Comparison of ENCODE assay signal across 21 mouse cellular contexts in the genomic region with DNA sequence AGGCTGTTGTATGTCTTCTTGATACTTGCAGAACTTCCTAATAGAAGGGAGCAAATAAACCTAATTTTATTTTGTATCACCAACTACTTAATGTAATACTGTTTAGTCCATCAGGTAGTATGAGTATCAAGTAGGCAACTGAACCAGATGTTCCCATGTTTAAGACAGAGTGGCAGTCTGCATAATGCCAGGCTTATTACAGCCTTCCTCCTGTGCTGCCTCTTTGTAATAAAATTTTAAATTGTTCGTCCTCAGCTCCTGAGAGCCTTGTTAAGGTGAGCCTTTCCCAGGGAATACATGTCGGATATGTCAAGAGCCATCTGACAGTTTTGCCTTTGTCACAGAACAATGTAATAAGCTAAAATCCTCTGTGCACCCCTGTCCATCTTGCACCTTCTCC.
DNase-seq lines count a peak whose midpoint lies in the region; ATAC-seq and TF ChIP-seq lines count a peak whose summit lies in the region.
"Had no signal": no experiment of that assay in that cellular context is flagged by ENCODE, and none has a peak within 500 bp of the region (broad histone marks: within the 10 kb centered on the region; RNA-seq: fewer than 3 reads in every experiment).

No protein-coding gene starts in this region.

- peak; percentile 56; the same call in 1 of the 2 replicates for ATAC-seq in midbrain, embryonic 15.5 days (replicated peaks)
- no peak for ATAC-seq in midbrain, postnatal 0 days (ENCODE audit: low FRiP score)
- ATAC-seq: forebrain, embryonic 14.5 days; forebrain, embryonic 16.5 days had no signal

- no peak for DNase-seq in midbrain, embryonic 10.5 days (ENCODE audit: low spot score)
- DNase-seq in brain, embryonic 14.5 days (ENCODE audit: low read depth), result peak; percentile 8
- DNase-seq in midbrain, postnatal 0 days (ENCODE audit: low spot score), result no peak
- DNase-seq in testis, postnatal 10 days (ENCODE audit: low spot score), result no peak
- DNase-seq: adrenal gland, adult 2 months; adrenal gland, postnatal 10 days; adrenal gland, postnatal 25 days; cerebellum, adult 11-12 months; cerebellum, adult 2 months; cerebellum, adult 9-10 months; cerebellum, postnatal 10 days; cerebellum, postnatal 36 days; embryo, embryonic 11 days had no signal

- WGBS in midbrain, embryonic 15.5 days, result 42% methylated on average over 2 of the region's 2 CpGs
- 90% methylated on average over 2 of the region's 2 CpGs for WGBS in midbrain, embryonic 10.5 days
- 60% methylated on average over 2 of the region's 2 CpGs for WGBS in midbrain, postnatal 0 days

- no peaks in the 10 kb centered on the region for H3K36me3 ChIP-seq in midbrain, embryonic 15.5 days (replicated peaks)
- no peaks in the 10 kb centered on the region for H3K36me3 ChIP-seq in midbrain, embryonic 10.5 days
- H3K36me3 ChIP-seq in midbrain, postnatal 0 days (ENCODE audit: insufficient read depth, low read length), result no peaks in the 10 kb centered on the region
- H3K36me3 ChIP-seq: embryonic facial prominence, embryonic 13.5 days; embryonic facial prominence, embryonic 15.5 days; forebrain, embryonic 10.5 days; forebrain, embryonic 12.5 days had no signal

- H3K9ac ChIP-seq in midbrain, embryonic 15.5 days, result no peak overlapping the region
- H3K9ac ChIP-seq in midbrain, postnatal 0 days (replicated peaks; ENCODE audit: low read length, poor library complexity, severe bottlenecking), result no peak overlapping the region
- H3K9ac ChIP-seq: embryonic facial prominence, embryonic 13.5 days; embryonic facial prominence, embryonic 15.5 days; forebrain, embryonic 12.5 days had no signal

- no peaks in the 10 kb centered on the region for H3K4me1 ChIP-seq in midbrain, embryonic 15.5 days
- H3K4me1 ChIP-seq in midbrain, embryonic 10.5 days, result no peaks in the 10 kb centered on the region
- H3K4me1 ChIP-seq in midbrain, postnatal 0 days (ENCODE audit: insufficient read depth, low read length), result no peaks in the 10 kb centered on the region
- H3K4me1 ChIP-seq: embryonic facial prominence, embryonic 13.5 days; embryonic facial prominence, embryonic 15.5 days; forebrain, embryonic 10.5 days; forebrain, embryonic 12.5 days had no signal

- TF ChIP-seq POLR2A in brain, embryonic 14.5 days (IDR thresholded peaks at IDR 0.05; ENCODE audit: borderline replicate concordance, extremely low read depth, insufficient read depth, insufficient read length, poor library complexity, severe bottlenecking), result no peak

- H3K27me3 ChIP-seq in midbrain, embryonic 15.5 days (replicated peaks), result no peaks in the 10 kb centered on the region
- H3K27me3 ChIP-seq in midbrain, embryonic 10.5 days (ENCODE audit: low read depth, poor library complexity, severe bottlenecking), result no peaks in the 10 kb centered on the region
- H3K27me3 ChIP-seq in midbrain, postnatal 0 days (ENCODE audit: insufficient read depth, low read length), result no peaks in the 10 kb centered on the region
- H3K27me3 ChIP-seq: embryonic facial prominence, embryonic 13.5 days; embryonic facial prominence, embryonic 15.5 days; forebrain, embryonic 12.5 days had no signal

- peak overlapping the region; percentile 29; the same call in 1 of the 2 replicates for H3K27ac ChIP-seq in midbrain, embryonic 15.5 days
- H3K27ac ChIP-seq in midbrain, embryonic 10.5 days (replicated peaks), result no peak overlapping the region
- peak overlapping the region; percentile 43; the same call in 1 of the 2 replicates for H3K27ac ChIP-seq in midbrain, postnatal 0 days (ENCODE audit: low read depth, low read length)
- H3K27ac ChIP-seq: embryonic facial prominence, embryonic 13.5 days; embryonic facial prominence, embryonic 15.5 days; forebrain, embryonic 10.5 days; forebrain, embryonic 12.5 days had no signal

- no peak overlapping the region for H3K4me3 ChIP-seq in midbrain, embryonic 15.5 days
- no peak overlapping the region for H3K4me3 ChIP-seq in midbrain, embryonic 10.5 days
- H3K4me3 ChIP-seq in midbrain, postnatal 0 days (ENCODE audit: low read depth, low read length), result no peak overlapping the region
- H3K4me3 ChIP-seq: embryonic facial prominence, embryonic 13.5 days; embryonic facial prominence, embryonic 15.5 days; erythroblast, embryonic 14.5 days; forebrain, embryonic 10.5 days; forebrain, embryonic 12.5 days had no signal

- H3K4me2 ChIP-seq in midbrain, embryonic 15.5 days, result no peak overlapping the region
- no peak overlapping the region for H3K4me2 ChIP-seq in midbrain, postnatal 0 days (ENCODE audit: low read depth, low read length, poor library complexity, severe bottlenecking)
- H3K4me2 ChIP-seq: embryonic facial prominence, embryonic 13.5 days; embryonic facial prominence, embryonic 15.5 days; forebrain, embryonic 12.5 days had no signal

- no peak for TF ChIP-seq CTCF in brain, embryonic 14.5 days (IDR thresholded peaks at IDR 0.05; ENCODE audit: borderline replicate concordance, extremely low read depth, insufficient read depth, insufficient read length)
- no peak for TF ChIP-seq CTCF in midbrain, postnatal 0 days (IDR thresholded peaks at IDR 0.05)

- no peaks in the 10 kb centered on the region for H3K9me3 ChIP-seq in midbrain, embryonic 15.5 days
- no peaks in the 10 kb centered on the region for H3K9me3 ChIP-seq in midbrain, embryonic 10.5 days (replicated peaks)
- no peaks in the 10 kb centered on the region for H3K9me3 ChIP-seq in midbrain, postnatal 0 days (ENCODE audit: low read length)
- H3K9me3 ChIP-seq: embryonic facial prominence, embryonic 13.5 days; embryonic facial prominence, embryonic 15.5 days; forebrain, embryonic 10.5 days; forebrain, embryonic 12.5 days had no signal
